Mouse (Mus musculus): ENCODE results near the gene Cbarp.
A peak's percentile ranks its signal among the peaks of the same experiment; 100 is the strongest.

Cbarp gene

DNA sequence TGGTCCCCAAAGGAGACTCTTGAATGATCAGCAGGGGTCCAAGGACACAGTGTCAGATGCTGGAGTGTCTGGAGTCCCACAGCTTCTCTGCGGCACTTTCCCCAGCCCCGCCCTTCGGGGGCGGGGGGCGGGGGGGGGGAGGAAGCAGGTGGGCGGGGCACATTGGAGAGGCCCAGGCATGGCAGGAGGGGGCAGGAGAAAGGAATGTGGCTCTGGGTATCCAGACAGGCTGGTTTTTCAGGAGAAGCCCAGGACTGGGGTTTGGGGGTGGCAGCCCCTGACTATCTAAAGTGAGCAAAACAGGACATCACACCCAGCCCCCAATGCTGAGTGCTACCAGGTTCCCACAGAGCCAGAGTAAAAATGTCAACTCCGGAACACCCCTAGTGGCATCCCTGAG lies 43.4 kb downstream of the Cbarp start:
- DNase-seq (ENCODE audit: low spot score in 2 of 2), result no peak

- no peak for DNase-seq (ENCODE audit: low spot score in 2 of 2)
These were observed 45.1 kb downstream of the Cbarp start for GRCm38 (mm10) chr10:80095547-80095946.

- DNase-seq (ENCODE audit: low spot score in 2 of 2), result no peak
These were observed 46.0 kb downstream of the Cbarp start for GRCm38 (mm10) chr10:80094684-80095083.

DNA sequence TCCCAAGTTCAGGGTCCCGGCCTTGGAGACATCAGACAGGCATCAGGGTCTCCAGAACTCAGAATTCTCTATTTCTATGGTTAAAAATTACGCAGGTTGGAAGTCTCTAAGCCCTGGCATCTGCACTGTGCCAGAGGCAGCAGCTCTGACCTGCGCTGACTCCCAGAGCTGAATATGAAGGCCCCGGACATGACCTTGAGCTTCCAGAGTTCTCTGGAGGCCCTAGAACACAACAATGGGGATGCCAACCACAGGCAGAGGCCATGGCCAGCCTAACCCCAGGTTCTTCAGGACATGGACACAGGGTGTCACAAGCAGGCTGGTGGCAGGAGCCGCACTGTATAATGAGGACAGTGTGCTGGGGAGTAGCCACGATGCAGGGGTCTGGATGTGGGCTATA lies 46.5 kb downstream of the Cbarp start:
- no peak for DNase-seq (ENCODE audit: low spot score in 2 of 2)

- no peak for DNase-seq (ENCODE audit: low spot score in 2 of 2)
These were observed 47.9 kb downstream of the Cbarp start for GRCm38 (mm10) chr10:80092690-80093089.

- DNase-seq (ENCODE audit: low spot score in 2 of 2), result no peak
These were observed 49.1 kb downstream of the Cbarp start for GRCm38 (mm10) chr10:80091527-80091926.

- DNase-seq (ENCODE audit: low spot score in 2 of 2), result no peak
These were observed 51.5 kb downstream of the Cbarp start for GRCm38 (mm10) chr10:80089146-80089545.

GRCm38 (mm10) chr10:80087483-80087882 lies 53.2 kb downstream of the Cbarp start:
- DNase-seq (ENCODE audit: low spot score in 2 of 2), result no peak

DNA sequence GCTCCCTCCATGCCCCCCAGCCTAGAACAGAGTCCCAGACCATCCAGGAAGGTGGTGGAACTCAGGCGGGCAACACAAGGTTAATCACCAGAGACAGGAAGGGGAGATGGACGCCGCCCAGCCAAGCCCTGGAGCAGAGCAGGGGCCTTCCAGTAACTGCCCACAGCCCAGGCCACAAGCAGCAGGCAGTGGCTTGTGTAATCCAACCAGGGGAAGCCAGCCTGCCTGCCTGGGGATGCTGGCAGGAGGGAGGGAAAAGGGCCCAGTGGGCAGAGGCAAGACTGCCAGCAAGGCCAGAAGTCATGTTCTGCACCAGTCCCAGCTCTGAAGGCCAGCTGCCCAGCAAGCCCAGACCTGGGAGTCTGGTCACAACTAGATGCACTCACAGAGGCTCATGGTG lies 53.8 kb downstream of the Cbarp start:
- DNase-seq (ENCODE audit: low spot score in 2 of 2), result no peak

DNA sequence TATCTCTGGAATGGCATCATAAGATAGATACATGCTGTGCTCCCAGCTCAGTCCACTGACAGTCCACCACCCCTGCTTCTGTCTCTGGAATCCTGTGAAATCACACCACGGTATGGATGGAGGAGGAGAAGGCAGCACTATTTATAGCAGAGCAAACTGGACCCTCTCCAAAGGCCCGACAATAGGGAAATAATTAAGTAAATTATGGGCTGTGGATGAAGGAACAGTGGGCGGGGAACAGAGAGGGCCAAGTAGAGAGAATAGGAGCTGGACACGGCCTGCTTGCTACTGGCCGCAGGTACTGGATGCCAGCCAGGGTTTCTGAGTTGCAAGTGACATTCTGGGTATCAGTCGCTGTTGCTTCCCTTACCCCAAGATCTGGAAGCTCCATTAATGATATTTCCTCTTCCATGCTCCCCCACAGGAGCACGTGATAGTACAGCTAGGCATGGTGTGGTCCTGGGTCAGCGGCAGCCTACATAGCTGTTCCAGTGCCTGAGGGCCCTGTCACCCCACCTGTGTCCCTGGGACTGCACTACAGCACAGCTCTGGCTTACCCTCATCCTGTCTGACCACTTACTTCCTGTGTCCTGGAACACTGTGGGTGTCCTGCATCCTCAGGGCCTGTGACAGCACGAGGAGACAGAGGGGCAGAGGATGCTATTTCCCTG lies 55.7 kb downstream of the Cbarp start:
- no peak for DNase-seq (ENCODE audit: low spot score in 2 of 2)

DNA sequence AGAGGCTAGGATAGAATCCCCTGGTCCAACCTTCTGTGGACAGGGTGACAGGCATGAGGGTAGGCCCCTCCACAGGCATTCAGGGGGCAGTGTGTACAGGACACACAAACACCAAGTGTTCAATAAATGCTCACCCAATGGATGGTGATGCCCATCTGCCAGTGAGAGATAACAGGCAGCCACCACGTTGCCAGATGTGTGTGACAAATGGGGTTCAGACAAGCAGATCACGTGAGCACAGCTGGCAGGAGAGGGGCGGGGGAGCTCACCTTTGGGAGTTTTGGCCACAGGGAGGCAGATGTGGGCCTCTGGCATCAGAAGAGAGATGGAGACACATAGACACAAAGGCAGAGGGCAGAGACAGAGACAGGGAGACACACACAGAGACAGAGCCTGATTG lies 59.6 kb downstream of the Cbarp start:
- peak; percentile 85 to 86 for DNase-seq (ENCODE audit: low spot score in 2 of 2)

Data from spleen, postnatal 4 days (tissue).